Mouse (Mus musculus): ENCODE data around the gene Rab8b. TPM values are rescaled to one million over a fixed set of nuclear protein-coding genes. Genes with fewer than 3 reads are reported as not detected.

Gene Rab8b
- total RNA-seq, 2 experiments from 2014 or later = 27.5 to 30.0 TPM

Other genes with a start within 250 kb of the Rab8b start
- gene Car12, start 206.0 kb downstream of the Rab8b start, total RNA-seq (2021) = 1 to 10 TPM; 1.2 to 3.3 TPM
- 10 to 100 TPM; 28.6 to 33.2 TPM for gene Aph1b, start 124.2 kb downstream of the Rab8b start, total RNA-seq (2021)
- gene Gm10647, start 122.6 kb downstream of the Rab8b start, total RNA-seq (2021) = under 1 TPM; 0.42 to 0.44 TPM
- 1 to 10 TPM; 4.6 to 4.8 TPM for gene Aph1c, start 85.0 kb downstream of the Rab8b start, total RNA-seq (2021)
- 10 to 100 TPM; 59.1 to 67.5 TPM for gene Rps27l, start 26.4 kb upstream of the Rab8b start, total RNA-seq (2021)
- gene Lactb, start 55.8 kb upstream of the Rab8b start, total RNA-seq (2021) = 10 to 100 TPM; 15.9 to 19.4 TPM
- 100 to 1,000 TPM; 147 to 152 TPM for gene Tpm1, start 129.7 kb upstream of the Rab8b start, total RNA-seq (2021)